Mouse (Mus musculus) liver, embryonic 14.5 days (tissue): ENCODE data around the gene Tdg. TPM values are rescaled to one million over a fixed set of nuclear protein-coding genes. Genes with fewer than 3 reads are reported as not detected.
A peak's percentile ranks its signal among the peaks of the same experiment; 100 is the strongest.

Experiments
- ATAC-seq: fragments of 200-750 bp; cut with Nextera tagmentation; 2 replicates; pipeline ENCODE4 v1.8.0; 2017; ENCODE audit warnings: moderate number of reproducible peaks, mild to moderate bottlenecking, moderate library complexity; ENCODE audit not compliant: insufficient read depth
- DNase-seq, 3 experiments: peaks; one replicate each; pipeline ENCODE4 v3.0.0-alpha.2; 2012 to 2013; ENCODE audit warnings: low read depth in 3 of 3, low spot score in 3 of 3
- H3K27ac ChIP-seq: fragments of 300-500 bp; sonication (generic); 2 replicates; pipeline ENCODE4 v1.5.1; 2014; ENCODE audit warnings: moderate library complexity, mild to moderate bottlenecking, control low read depth, inconsistent platforms
- H3K27me3 ChIP-seq: fragments of 300-500 bp; sonication (generic); 2 replicates; pipeline ENCODE4 v1.6.1; 2014; ENCODE audit warnings: mild to moderate bottlenecking, low read length, moderate library complexity; ENCODE audit not compliant: control insufficient read depth, insufficient read depth
- H3K36me3 ChIP-seq: fragments of 300-500 bp; sonication (generic); replicated peaks from 2 replicates; pipeline ENCODE4 v1.6.1; 2014; ENCODE audit warnings: low read depth; ENCODE audit not compliant: control insufficient read depth, insufficient read depth
- H3K4me1 ChIP-seq, 2 experiments: fragments of 200-500 bp in 1 of 2; fragments of 300-500 bp in 1 of 2; sonication (generic) in 1 of 2; replicated peaks; 2 replicates each; pipeline ENCODE4 v1.6.1; 2012 to 2014; ENCODE audit warnings: antibody characterized with exemption in 1 of 2, inconsistent platforms in 1 of 2, low read length in 1 of 2; ENCODE audit not compliant: control insufficient read depth in 2 of 2, insufficient read depth in 2 of 2
- H3K4me2 ChIP-seq: fragments of 300-500 bp; sonication (generic); 2 replicates; pipeline ENCODE4 v1.6.1; 2014; ENCODE audit warnings: low read depth, mild to moderate bottlenecking, control low read depth, moderate library complexity
- H3K4me3 ChIP-seq, 2 experiments: fragments of 200-500 bp in 1 of 2; fragments of 300-500 bp in 1 of 2; sonication (generic) in 1 of 2; 2 replicates each; pipeline ENCODE4 v1.5.1; 2012 to 2014; ENCODE audit warnings: low read depth in 2 of 2, low read length in 2 of 2, mild to moderate bottlenecking in 2 of 2, control low read depth in 1 of 2, inconsistent platforms in 1 of 2, moderate library complexity in 1 of 2; ENCODE audit not compliant: insufficient read depth in 1 of 2
- H3K9ac ChIP-seq: fragments of 300-500 bp; sonication (generic); replicated peaks from 2 replicates; pipeline ENCODE4 v1.6.1; 2014; ENCODE audit warnings: mild to moderate bottlenecking, control low read depth, moderate library complexity
- H3K9me3 ChIP-seq: fragments of 300-500 bp; sonication (generic); 2 replicates; pipeline ENCODE4 v1.6.1; 2016; ENCODE audit warnings: low read length, mixed read lengths; ENCODE audit not compliant: control insufficient read depth
- CTCF ChIP-seq: IDR thresholded peaks from 2 replicates; pipeline ENCODE4 v1.5.1; 2016; ENCODE audit warnings: antibody characterized with exemption, low read depth, control low read depth
- EP300 ChIP-seq: IDR thresholded peaks from 2 replicates; pipeline ENCODE4 v1.6.1; 2016; ENCODE audit warnings: antibody characterized with exemption, low read depth
- WGBS: fragments of 180-500 bp; shearing (Covaris S2); extraction: QIAGEN DNeasy Blood & Tissue Kit; methylation state at CpG from one replicate; pipeline ENCODE4 v1.1.7; 2014; ENCODE audit not compliant: insufficient replicate concordance; 5-methylcytosine and 5-hydroxymethylcytosine counted together
- polyA plus RNA-seq, 2 experiments: library from polyadenylated mRNA; depleted of rRNA in 1 of 2; stranded (reverse) in 1 of 2; unstranded in 1 of 2; fragments of >200 nt; fragmentation: Nextera tagmentation in 1 of 2; extraction: Ambion mirVana in 1 of 2; gene quantifications; 2 replicates each; pipeline versions ENCODE4 v1.2.1 to v1.2.3; 2012 to 2014

Gene Tdg
- polyA plus RNA-seq, 2 experiments, result 21.3 to 33.0 TPM

GRCm38 (mm10) chr10:82629111-82629585 lies 480 bp upstream of the Tdg start:
- Histone ChIP-seq H3K4me1 (peaks cover 11 to 14% of the 10 kb centered on the region in 2 experiments), H3K9ac (peak overlapping the region; percentile 86), H3K4me3 (peak overlapping the region; percentile 69 to 91), H3K9me3 (no peaks in the 10 kb centered on the region), H3K27me3 (no peaks in the 10 kb centered on the region), H3K4me2 (peak overlapping the region; percentile 100), H3K36me3 (peaks cover 3% of the 10 kb centered on the region; the same call in 1 of the 2 replicates), H3K27ac (peak overlapping the region; percentile 74)
- ATAC-seq (no peak; the same call in none of the 2 replicates), DNase-seq (peak in 1 of 3 experiments; percentile 33)
- WGBS, result 7% methylated on average over 11 of the region's 11 CpGs
- TF ChIP-seq CTCF (no peak), EP300 (no peak)

- DNase-seq, result no peak
- Histone ChIP-seq H3K27ac (no peak overlapping the region), H3K4me2 (peak overlapping the region; percentile 100)
Observed at GRCm38 (mm10) chr10:82630497-82630896, 869 bp downstream of the Tdg start.

GRCm38 (mm10) chr10:82631133-82631532 lies 1.5 kb downstream of the Tdg start:
- WGBS, result 82% methylated on average over 7 of the region's 7 CpGs
- Histone ChIP-seq H3K27ac (no peak overlapping the region), H3K9me3 (no peaks in the 10 kb centered on the region), H3K4me2 (peak overlapping the region; percentile 100), H3K27me3 (no peaks in the 10 kb centered on the region), H3K36me3 (peaks cover 3% of the 10 kb centered on the region; the same call in 1 of the 2 replicates), H3K4me1 (peaks cover 11 to 14% of the 10 kb centered on the region in 2 experiments), H3K4me3 (peak overlapping the region in 1 of 2 experiments; percentile 69; a peak in 2 of 4 replicates), H3K9ac (peak overlapping the region; percentile 87)
- no peak for ATAC-seq
- DNase-seq, result no peak
- no peak for TF ChIP-seq EP300
- TF ChIP-seq CTCF, result no peak

More at GRCm38 (mm10) chr10:82630497-82630896, 869 bp downstream of the Tdg start:
- H3K4me1 ChIP-seq, result peaks cover 11 to 14% of the 10 kb centered on the region in 2 experiments
- no peak for ATAC-seq
- H3K36me3 ChIP-seq, result peaks cover 3% of the 10 kb centered on the region; the same call in 1 of the 2 replicates
- peak overlapping the region; percentile 87 for H3K9ac ChIP-seq
- no peaks in the 10 kb centered on the region for H3K9me3 ChIP-seq
- H3K4me3 ChIP-seq, result peak overlapping the region; percentile 69 to 94
- TF ChIP-seq CTCF (no peak), EP300 (no peak)
- no peaks in the 10 kb centered on the region for H3K27me3 ChIP-seq
- WGBS, result 15% methylated on average over 7 of the region's 7 CpGs

GRCm38 (mm10) chr10:82632496-82633280 lies 3.1 kb downstream of the Tdg start:
- Histone ChIP-seq H3K9ac (no peak overlapping the region), H3K4me1 (peaks cover 11 to 14% of the 10 kb centered on the region in 2 experiments), H3K9me3 (no peaks in the 10 kb centered on the region), H3K36me3 (peaks cover 3% of the 10 kb centered on the region; the same call in 1 of the 2 replicates), H3K27me3 (no peaks in the 10 kb centered on the region), H3K4me2 (no peak overlapping the region), H3K27ac (no peak overlapping the region), H3K4me3 (no peak overlapping the region)
- ATAC-seq (no peak), DNase-seq (no peak)
- 87% methylated on average over 12 of the region's 12 CpGs for WGBS
- TF ChIP-seq CTCF (no peak), EP300 (no peak)

GRCm38 (mm10) chr10:82634348-82634747 lies 4.7 kb downstream of the Tdg start:
- Histone ChIP-seq H3K9me3 (no peaks in the 10 kb centered on the region), H3K4me2 (no peak overlapping the region), H3K4me3 (no peak overlapping the region), H3K36me3 (peaks cover 11% of the 10 kb centered on the region), H3K27me3 (no peaks in the 10 kb centered on the region), H3K9ac (no peak overlapping the region), H3K27ac (no peak overlapping the region), H3K4me1 (peaks cover 6 to 9% of the 10 kb centered on the region in 2 experiments)
- 88% methylated on average over 7 of the region's 7 CpGs for WGBS
- ATAC-seq, result no peak
- DNase-seq, result no peak
- TF ChIP-seq EP300 (no peak), CTCF (no peak)
